Mouse (Mus musculus): ENCODE measurements around the gene Usmg5.

The Usmg5 gene

GRCm38 (mm10) chr19:47057684-47058083 lies 32.8 kb downstream of the Usmg5 start:
- no peak for DNase-seq (ENCODE audit: low spot score in 2 of 2)

- DNase-seq (ENCODE audit: low spot score in 2 of 2), result peak; percentile 20 to 27
These were observed 37.0 kb downstream of the Usmg5 start for GRCm38 (mm10) chr19:47053471-47053870.

- DNase-seq (ENCODE audit: low spot score in 2 of 2), result no peak
These were observed 37.5 kb downstream of the Usmg5 start for GRCm38 (mm10) chr19:47052927-47053326.

- DNase-seq (ENCODE audit: low spot score in 2 of 2), result peak; percentile 68 to 77
These were observed 40.0 kb downstream of the Usmg5 start, which contains the start of gene Pcgf6 for GRCm38 (mm10) chr19:47050271-47051032. Pcgf6 (minus strand) TSS chr19:47050906.

GRCm38 (mm10) chr19:47049840-47050239 lies 40.6 kb downstream of the Usmg5 start:
- DNase-seq (ENCODE audit: low spot score in 2 of 2), result no peak

- no peak for DNase-seq (ENCODE audit: low spot score in 2 of 2)
These were observed 41.4 kb downstream of the Usmg5 start for GRCm38 (mm10) chr19:47049061-47049460.

GRCm38 (mm10) chr19:47047236-47047833 lies 43.1 kb downstream of the Usmg5 start:
- no peak for DNase-seq (ENCODE audit: low spot score in 2 of 2)

- DNase-seq (ENCODE audit: low spot score in 2 of 2), result no peak
These were observed 44.1 kb downstream of the Usmg5 start for GRCm38 (mm10) chr19:47046343-47046742.

- no peak for DNase-seq (ENCODE audit: low spot score in 2 of 2)
These were observed 46.8 kb downstream of the Usmg5 start for GRCm38 (mm10) chr19:47043608-47044007.

GRCm38 (mm10) chr19:47040720-47041473 lies 49.5 kb downstream of the Usmg5 start:
- DNase-seq (ENCODE audit: low spot score in 2 of 2), result no peak

- no peak for DNase-seq (ENCODE audit: low spot score in 2 of 2)
These were observed 53.9 kb downstream of the Usmg5 start for GRCm38 (mm10) chr19:47036596-47036995.

- DNase-seq (ENCODE audit: low spot score in 2 of 2), result no peak
These were observed 55.5 kb downstream of the Usmg5 start for GRCm38 (mm10) chr19:47034916-47035315.
